Mouse (Mus musculus) natural killer cell, adult 2 months (primary cell): ENCODE measurements around the gene Mrpl53.
A peak's percentile ranks its signal among the peaks of the same experiment; 100 is the strongest.

Experiments used
- DNase-seq, 2 experiments: peaks; one replicate each; pipeline ENCODE4 v3.0.0; 2022; ENCODE audit warnings: low spot score in 2 of 2

The Mrpl53 gene

GRCm38 (mm10) chr6:83145209-83145608, 36.4 kb downstream of the Mrpl53 start:
- DNase-seq: no peak

- no peak for DNase-seq
Observed at GRCm38 (mm10) chr6:83145805-83146204, 37.0 kb downstream of the Mrpl53 start.

- DNase-seq: no peak
Observed at GRCm38 (mm10) chr6:83147280-83147679, 38.4 kb downstream of the Mrpl53 start.

GRCm38 (mm10) chr6:83151721-83152120, 42.9 kb downstream of the Mrpl53 start:
- DNase-seq: no peak

GRCm38 (mm10) chr6:83153038-83153437, 44.2 kb downstream of the Mrpl53 start:
- no peak for DNase-seq

- DNase-seq: no peak
Observed at GRCm38 (mm10) chr6:83153485-83153884, 44.6 kb downstream of the Mrpl53 start.

GRCm38 (mm10) chr6:83155552-83156238, 46.9 kb downstream of the Mrpl53 start:
- DNase-seq: no peak

- peak in 1 of 2 experiments; percentile 32 for DNase-seq
Observed at GRCm38 (mm10) chr6:83156259-83156684, 47.4 kb downstream of the Mrpl53 start, which contains the start of the genes Wdr54 and 1700003E16Rik. Wdr54 (minus strand) TSS chr6:83156397. 1700003E16Rik (plus strand) TSS chr6:83156404.

GRCm38 (mm10) chr6:83159456-83159855, 50.6 kb downstream of the Mrpl53 start:
- DNase-seq: peak; percentile 30 to 59
